Mouse (Mus musculus): ENCODE data around the gene Sectm1a.
A peak's percentile ranks its signal among the peaks of the same experiment; 100 is the strongest.
"Not testable (repeated sequence)": the region's sequence is repeated elsewhere in the genome, so short reads cannot be mapped to it uniquely, and the experiment has no call there.

Sectm1a gene

GRCm38 (mm10) chr11:121047826-121048399 lies 33.1 kb downstream of the Sectm1a start:
- no peak for DNase-seq (ENCODE audit: low spot score)

- no peak for DNase-seq (ENCODE audit: low spot score)
Measured at GRCm38 (mm10) chr11:121045286-121045685, 35.7 kb downstream of the Sectm1a start.

- not testable (repeated sequence) for DNase-seq (ENCODE audit: low spot score)
Measured at GRCm38 (mm10) chr11:121043025-121043424, 38.0 kb downstream of the Sectm1a start.

DNA sequence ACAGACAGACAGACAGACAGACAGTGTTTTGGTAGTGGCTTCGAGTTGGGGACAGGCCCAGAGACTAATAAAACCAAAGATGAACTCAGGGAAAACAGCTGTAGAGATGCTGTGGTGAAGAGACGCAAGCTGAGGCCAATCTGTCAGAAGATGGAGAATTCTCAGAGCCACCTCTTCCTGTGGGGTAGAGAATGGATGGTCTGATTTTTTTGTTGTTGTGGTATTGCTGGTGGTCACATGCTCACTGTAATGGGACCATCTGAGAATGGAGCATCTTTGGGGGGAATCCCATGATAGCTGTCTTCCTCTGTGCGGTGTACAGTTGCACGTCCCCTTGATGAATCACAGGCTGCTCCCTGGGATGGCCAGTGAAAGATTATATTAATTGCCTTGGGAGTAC lies 38.5 kb downstream of the Sectm1a start:
- DNase-seq (ENCODE audit: low spot score) = no peak

- DNase-seq (ENCODE audit: low spot score) = no peak
Measured at GRCm38 (mm10) chr11:121041636-121042035, 39.4 kb downstream of the Sectm1a start.

DNA sequence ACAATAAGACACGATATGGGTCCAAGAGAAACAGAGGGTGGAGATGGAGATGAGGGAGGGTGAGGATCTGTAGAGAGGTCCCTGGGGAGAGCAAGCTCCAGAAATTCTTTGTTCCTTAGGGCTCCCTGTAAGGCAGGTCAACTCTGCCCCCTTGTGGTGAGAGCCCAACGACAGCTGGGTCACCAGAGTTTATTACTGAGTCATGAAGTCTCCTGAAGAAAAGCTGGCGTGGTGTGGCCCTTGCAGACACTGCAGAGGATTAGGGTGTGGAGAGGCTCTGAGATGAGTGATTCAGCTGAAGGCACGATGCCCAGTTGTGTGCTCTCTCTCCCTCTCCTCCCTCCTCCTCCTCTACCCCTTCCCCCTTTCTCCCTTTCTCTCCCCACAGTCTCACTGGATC lies 39.8 kb downstream of the Sectm1a start:
- peak; percentile 81 for DNase-seq (ENCODE audit: low spot score)

DNA sequence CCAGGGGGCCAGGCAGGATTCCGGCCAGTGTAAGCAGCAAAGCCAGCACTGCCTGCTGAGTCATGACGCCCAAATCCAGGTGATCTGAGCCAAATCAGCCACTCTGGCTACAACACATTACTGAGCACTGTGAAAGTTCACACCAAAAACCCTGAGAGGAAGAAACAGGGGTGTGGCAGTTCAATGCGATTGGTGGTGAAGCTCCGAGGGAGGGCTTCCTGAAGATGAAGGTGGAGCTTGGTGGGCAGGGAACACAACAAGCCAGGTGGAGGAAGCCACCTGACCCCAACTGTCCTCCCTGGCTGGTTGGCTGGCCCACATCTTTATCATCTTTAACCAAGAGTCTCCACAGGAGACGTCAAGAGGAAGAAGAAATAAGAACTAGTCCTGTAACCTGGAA lies 41.7 kb downstream of the Sectm1a start, which contains the start of gene Cd7:
Gene Cd7 (minus strand): TSS at position 117 of the 400 bp plus-strand sequence.
- no peak for DNase-seq (ENCODE audit: low spot score)

GRCm38 (mm10) chr11:121038366-121039240 lies 42.4 kb downstream of the Sectm1a start:
- DNase-seq (ENCODE audit: low spot score) = no peak

DNA sequence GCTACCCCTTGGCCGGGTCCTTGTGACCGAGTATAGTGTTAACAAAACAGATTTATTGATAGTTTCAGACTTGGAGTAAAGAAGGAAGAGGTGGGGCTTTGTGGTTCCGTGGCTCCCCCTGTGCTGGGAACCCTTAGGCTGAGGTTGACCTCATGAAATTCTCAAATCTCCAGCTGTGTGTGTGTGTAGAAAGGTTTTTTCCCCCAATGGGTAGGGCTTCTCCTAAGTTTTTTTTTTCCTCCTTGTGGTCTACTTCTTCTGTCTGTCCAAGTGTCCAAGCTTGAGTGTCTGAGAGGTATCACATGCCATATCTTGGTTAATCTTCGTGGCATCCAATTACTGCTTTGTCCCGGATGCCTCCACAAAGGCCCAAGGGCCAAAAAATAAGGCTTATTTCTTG lies 47.9 kb downstream of the Sectm1a start:
- no peak for DNase-seq (ENCODE audit: low spot score)

DNA sequence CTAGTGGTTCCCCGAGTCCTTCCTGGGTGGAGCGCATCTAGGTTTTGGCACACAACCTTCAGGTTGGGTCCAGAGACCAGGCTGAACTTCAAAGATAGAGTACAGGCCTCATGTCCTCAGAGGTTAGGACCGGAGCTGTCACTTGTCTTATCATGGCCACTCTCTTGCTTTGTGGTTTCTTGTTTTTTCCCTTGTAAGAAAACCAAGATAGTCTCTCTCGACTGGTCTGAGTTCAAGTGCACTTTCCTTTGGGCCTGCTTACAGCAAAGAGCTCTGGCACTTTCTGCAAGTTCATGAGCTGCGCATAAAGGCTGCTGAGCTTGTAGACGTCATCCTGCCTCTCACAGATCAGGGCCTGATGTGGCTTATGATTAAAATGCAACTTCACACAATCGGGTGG lies 53.8 kb downstream of the Sectm1a start:
- no peak for DNase-seq (ENCODE audit: low spot score)

GRCm38 (mm10) chr11:121024163-121024562 lies 56.9 kb downstream of the Sectm1a start:
- DNase-seq (ENCODE audit: low spot score) = no peak

DNA sequence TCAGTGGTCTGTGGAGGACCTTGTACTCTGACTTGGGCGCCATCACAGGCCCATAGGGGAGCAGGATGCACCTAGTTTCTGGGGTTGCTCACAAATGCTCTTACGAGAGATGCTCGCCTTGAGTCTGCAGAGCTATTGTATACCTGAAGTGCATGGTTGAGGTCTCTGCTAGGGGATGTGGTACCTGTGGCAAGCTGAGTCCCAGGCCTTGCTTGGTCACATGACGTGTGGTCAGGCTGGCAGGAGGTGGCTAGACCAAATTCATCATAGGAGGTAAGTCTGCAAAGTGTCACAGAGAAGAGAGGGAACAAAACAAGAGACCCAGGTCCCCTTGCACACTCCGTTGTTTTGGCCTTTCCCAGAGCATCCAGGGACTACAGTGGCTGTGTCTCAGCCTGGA lies 61.5 kb downstream of the Sectm1a start:
- DNase-seq (ENCODE audit: low spot score) = no peak

- peak; percentile 72 for DNase-seq (ENCODE audit: low spot score)
Measured at GRCm38 (mm10) chr11:121017703-121018102, 63.3 kb downstream of the Sectm1a start.

Data from ovary, postnatal 36 days (tissue).